Mouse (Mus musculus) kidney, adult 2 months (tissue): ENCODE measurements around the gene Aes. TPM values are rescaled to one million over a fixed set of nuclear protein-coding genes. Genes with fewer than 3 reads are reported as not detected.
A peak's percentile ranks its signal among the peaks of the same experiment; 100 is the strongest.

Experiments
- DNase-seq: peaks from one replicate; pipeline ENCODE4 v3.0.0; 2021
- H3K27ac ChIP-seq: fragments of 200-500 bp; 2 replicates; pipeline ENCODE4 v1.5.1; 2012; ENCODE audit warnings: low read depth, low read length, control low read depth, inconsistent platforms; ENCODE audit not compliant: insufficient read depth
- H3K27me3 ChIP-seq: fragments of 200-500 bp; replicated peaks from 2 replicates; pipeline ENCODE4 v1.6.1; 2012; ENCODE audit warnings: mild to moderate bottlenecking, moderate library complexity, low read length, inconsistent platforms; ENCODE audit not compliant: control insufficient read depth, insufficient read depth
- H3K36me3 ChIP-seq: fragments of 200-500 bp; 2 replicates; pipeline ENCODE4 v1.6.1; 2012; ENCODE audit warnings: mild to moderate bottlenecking, moderate library complexity, low read length, inconsistent platforms; ENCODE audit not compliant: control insufficient read depth, insufficient read depth
- H3K4me1 ChIP-seq: fragments of 200-500 bp; 2 replicates; pipeline ENCODE4 v1.6.1; 2011; ENCODE audit warnings: low read length; ENCODE audit not compliant: control insufficient read depth, insufficient read depth
- H3K4me3 ChIP-seq: fragments of 200-500 bp; 2 replicates; pipeline ENCODE4 v1.5.1; 2011; ENCODE audit warnings: mild to moderate bottlenecking, low read depth, low read length, control low read depth; ENCODE audit not compliant: insufficient read depth
- CTCF ChIP-seq: fragments of 200-500 bp; conservative IDR thresholded peaks from 2 replicates; pipeline ENCODE4 v1.5.1; 2011; ENCODE audit warnings: low read depth, mild to moderate bottlenecking, control low read depth, low read length, moderate library complexity, mixed read lengths; ENCODE audit not compliant: insufficient read depth, insufficient read length
- POLR2A ChIP-seq: fragments of 200-500 bp; IDR thresholded peaks from one replicate; pipeline ENCODE4 v1.6.1; 2011; ENCODE audit warnings: low read depth, low read length, control low read depth
- WGBS: fragments of 180-500 bp; shearing (Covaris S2); methylation state at CpG from one replicate; pipeline ENCODE4 v1.1.7; 2018; 5-methylcytosine and 5-hydroxymethylcytosine counted together
- polyA plus RNA-seq: library from polyadenylated mRNA; depleted of rRNA; stranded (reverse); fragments of >200 nt; gene quantifications from 2 replicates; pipeline ENCODE4 v1.2.3, GENCODE M21; 2012

The Aes gene
- polyA plus RNA-seq, 1 experiment: 2,250 TPM

DNA sequence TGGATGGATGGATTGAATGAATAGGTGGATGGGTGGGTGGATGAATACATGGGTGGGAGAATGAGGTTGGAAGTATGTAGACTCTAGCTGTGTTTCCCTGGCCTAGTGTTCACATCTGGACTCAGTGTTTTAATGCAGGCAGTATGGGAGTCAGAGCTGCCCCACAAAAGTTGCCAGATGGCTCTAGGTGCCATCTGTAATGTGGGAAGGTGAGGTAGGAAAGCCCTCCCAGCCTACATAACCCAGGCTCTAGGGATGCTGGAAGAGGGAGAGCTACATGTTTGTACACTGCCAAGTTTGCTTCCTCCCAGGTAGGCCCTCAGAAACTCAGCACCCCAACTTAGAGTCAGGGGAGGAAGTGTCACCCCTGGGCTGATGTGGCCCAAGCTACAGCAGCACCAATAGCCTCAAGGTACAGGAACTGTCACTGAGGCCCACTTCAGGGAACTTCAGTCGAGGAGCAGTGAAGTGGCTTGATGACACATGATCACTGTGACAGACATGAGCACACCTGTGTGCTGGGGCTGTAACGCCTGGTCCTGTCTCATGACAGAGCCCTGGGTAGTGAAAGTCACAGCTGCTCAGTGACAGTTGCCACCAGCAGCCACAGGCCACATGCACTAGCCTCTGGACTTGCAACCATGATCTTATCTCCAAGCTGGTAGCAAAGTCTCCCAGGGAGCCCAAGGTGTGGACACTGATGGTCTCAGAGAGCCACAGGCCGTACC lies 20.8 kb upstream of the Aes start:
- H3K27ac ChIP-seq: no peak overlapping the region

DNA sequence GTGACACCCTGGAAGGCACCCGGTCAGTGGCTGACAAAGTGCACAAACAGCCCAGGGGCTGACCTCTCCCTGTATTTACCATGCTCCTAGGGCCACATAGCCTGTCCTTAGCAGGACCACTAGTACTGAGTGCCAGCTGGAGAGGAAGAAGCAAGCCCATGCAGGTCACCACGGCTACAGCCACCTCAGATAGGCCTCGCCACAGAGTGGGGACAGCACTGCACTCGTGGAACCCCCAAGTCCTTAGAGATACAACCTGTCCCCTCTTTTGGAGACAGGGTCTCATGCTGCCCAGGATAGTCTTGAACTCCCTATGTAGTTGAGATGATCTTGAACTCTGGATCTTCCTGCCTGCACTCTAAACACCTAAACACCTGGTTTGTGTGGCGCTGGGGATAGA lies 17.9 kb upstream of the Aes start:
- Histone ChIP-seq H3K27me3 (no peaks in the 10 kb centered on the region), H3K27ac (peak overlapping the region; percentile 65), H3K36me3 (no peaks in the 10 kb centered on the region), H3K4me1 (peaks cover 30% of the 10 kb centered on the region), H3K4me3 (no peak overlapping the region)
- DNase-seq: no peak
- 57% methylated on average over 5 of the region's 5 CpGs for WGBS
- TF ChIP-seq CTCF (no peak), POLR2A (no peak)

More for the DNA sequence above, 20.8 kb upstream of the Aes start:
- DNase-seq: no peak
- WGBS: 74% methylated on average over 3 of the region's 3 CpGs
- H3K27me3 ChIP-seq: no peaks in the 10 kb centered on the region
- peaks cover 23% of the 10 kb centered on the region for H3K4me1 ChIP-seq
- H3K36me3 ChIP-seq: no peaks in the 10 kb centered on the region
- TF ChIP-seq CTCF (no peak), POLR2A (no peak)
- no peak overlapping the region for H3K4me3 ChIP-seq

DNA sequence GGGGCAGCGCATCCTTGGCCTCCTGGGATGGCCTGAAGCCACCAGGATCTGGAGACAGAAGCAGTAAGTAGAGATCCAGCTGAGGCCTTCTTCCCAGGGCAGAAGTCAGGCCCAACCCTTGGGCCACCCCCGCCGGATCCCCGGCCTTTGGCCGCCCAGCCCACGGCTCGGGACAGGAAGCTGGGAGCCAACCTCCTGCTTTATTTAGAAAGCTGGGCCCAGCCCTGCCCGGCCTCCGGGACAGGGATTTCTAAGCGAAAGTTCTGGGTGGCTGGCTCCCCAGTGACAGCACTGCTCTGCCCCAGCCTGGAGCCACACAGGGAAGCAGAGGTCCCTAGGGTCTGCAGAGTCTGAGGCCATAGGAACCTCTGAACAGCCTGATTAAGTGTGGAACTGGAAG lies 17.5 kb upstream of the Aes start:
- 22% methylated on average over 10 of the region's 10 CpGs for WGBS
- Histone ChIP-seq H3K27ac (peak overlapping the region; percentile 73), H3K36me3 (no peaks in the 10 kb centered on the region), H3K4me1 (peaks cover 30% of the 10 kb centered on the region), H3K4me3 (peak overlapping the region; percentile 9; the same call in 1 of the 2 replicates), H3K27me3 (no peaks in the 10 kb centered on the region)
- peak; percentile 88 for DNase-seq
- no peak for TF ChIP-seq CTCF

DNA sequence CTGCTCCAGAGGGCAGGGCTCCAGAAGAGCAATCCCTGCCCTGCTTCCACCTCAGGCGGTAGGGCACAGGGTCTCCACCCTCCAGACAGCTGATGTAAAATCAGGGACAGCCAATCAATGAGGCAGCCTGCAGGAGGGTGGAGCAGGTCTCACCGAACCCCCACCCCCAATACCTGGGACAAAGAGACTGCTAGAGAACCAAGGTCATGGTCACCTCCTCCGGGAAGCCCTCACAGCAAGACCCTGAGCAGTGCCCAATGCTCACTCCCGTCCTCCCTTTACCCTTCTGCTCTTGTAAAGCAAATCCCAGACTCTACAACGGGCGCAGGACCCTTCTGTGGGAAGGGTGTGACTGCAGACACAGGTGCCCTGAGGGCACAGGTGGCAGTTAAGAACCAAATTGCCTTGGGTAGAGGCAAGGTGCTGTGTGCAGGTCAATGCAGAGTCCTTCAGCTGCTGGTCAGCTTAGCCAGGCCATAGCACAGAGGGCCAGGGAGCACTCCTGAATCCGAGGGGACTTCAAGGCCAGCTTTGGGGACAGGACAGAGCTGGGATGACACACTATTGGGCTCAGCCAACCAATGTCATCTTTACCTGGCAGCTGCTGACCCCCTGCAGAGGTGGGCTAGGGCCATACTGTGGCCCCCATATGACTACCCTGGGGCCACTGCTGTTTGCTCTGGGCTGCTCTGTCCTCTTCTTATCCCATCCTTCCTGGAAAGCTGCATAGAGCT lies 16.4 kb upstream of the Aes start:
- Histone ChIP-seq H3K4me3 (no peak overlapping the region), H3K27ac (peak overlapping the region; percentile 73), H3K27me3 (no peaks in the 10 kb centered on the region), H3K36me3 (no peaks in the 10 kb centered on the region), H3K4me1 (peaks cover 30% of the 10 kb centered on the region)
- TF ChIP-seq CTCF (no peak), POLR2A (no peak)
- no peak for DNase-seq
- 63% methylated on average over 7 of the region's 7 CpGs for WGBS

DNA sequence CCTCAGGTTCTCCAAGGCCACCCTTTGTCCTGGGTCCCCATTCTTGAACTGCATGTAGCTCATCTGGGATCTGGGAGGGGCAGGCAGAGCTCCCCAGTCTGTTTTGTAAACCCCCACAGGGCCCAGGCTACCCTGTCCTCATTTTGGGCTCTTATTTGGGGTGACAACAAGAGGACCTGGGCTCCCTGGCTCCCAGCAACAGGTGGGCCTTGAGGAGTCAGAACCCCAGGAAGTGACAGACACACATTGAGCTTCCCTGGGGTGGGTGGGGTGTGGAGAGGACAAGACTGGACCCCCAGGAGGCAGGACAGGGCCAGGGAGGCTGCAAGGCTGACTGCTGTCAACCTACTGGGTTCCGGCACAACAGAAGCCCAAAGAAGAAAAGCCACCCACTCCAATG lies 15.7 kb upstream of the Aes start:
- H3K4me1 ChIP-seq: peaks cover 30% of the 10 kb centered on the region
- peak overlapping the region; percentile 93 for H3K4me3 ChIP-seq
- DNase-seq: no peak
- H3K27ac ChIP-seq: no peak overlapping the region
- WGBS: 75% methylated on average over 1 of the region's 1 CpGs
- H3K27me3 ChIP-seq: no peaks in the 10 kb centered on the region
- TF ChIP-seq CTCF (no peak), POLR2A (no peak)
- H3K36me3 ChIP-seq: no peaks in the 10 kb centered on the region

DNA sequence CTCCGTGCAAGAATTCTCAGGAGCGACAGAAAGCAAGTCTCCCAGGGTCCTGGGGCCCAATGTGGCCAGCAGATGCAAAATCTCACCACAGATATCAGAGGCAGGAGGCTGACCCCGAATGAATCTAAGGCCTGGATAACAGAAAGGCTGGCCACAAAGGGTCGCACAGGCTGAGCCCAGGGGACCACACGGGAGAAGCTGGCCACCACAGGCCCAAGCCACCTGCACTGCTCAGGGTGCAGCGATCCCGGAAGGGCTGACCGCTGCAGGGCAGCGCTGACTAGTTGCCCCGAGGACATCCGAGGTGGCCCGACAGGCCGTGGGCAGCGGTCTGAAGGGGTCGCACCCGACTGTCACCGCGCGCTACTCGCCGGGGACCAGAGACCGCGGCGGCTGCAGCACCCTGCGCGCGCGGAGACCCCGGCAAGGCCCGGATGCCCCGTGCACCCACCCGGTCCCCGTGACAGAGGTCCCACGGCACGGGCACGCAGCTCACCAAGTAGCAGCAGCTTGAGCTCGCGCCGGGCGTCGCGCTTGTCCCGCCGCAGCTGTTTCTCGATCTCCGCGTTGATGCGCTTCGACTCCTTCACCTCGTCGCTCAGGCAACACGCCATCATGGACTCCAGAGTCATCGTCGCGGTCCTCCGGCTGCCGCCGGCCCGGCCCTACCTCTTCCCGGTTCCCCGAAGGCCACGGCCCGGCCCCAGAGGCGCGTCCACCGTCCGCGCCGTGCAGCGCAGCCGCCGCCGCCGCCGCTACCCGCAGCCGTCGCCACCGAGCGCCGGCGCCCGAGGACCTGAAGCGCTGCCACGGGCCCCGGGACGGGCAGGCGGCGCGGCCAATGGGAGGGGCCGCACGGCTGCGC lies 14.8 kb upstream of the Aes start:
- no peaks in the 10 kb centered on the region for H3K27me3 ChIP-seq
- H3K4me1 ChIP-seq: peaks cover 30% of the 10 kb centered on the region
- WGBS: 2% methylated on average over 93 of the region's 93 CpGs
- no peak for DNase-seq
- H3K4me3 ChIP-seq: peak overlapping the region; percentile 93
- H3K27ac ChIP-seq: peak overlapping the region; percentile 27
- no peaks in the 10 kb centered on the region for H3K36me3 ChIP-seq
- TF ChIP-seq CTCF (no peak), POLR2A (no peak)
